Mouse (Mus musculus) left cerebral cortex, adult 8-10 months (tissue): ENCODE data around the gene Tpcn2. TPM values are rescaled to one million over a fixed set of nuclear protein-coding genes. Genes with fewer than 3 reads are reported as not detected.

Source experiments
- DNase-seq, 2 experiments: peaks; one replicate each; pipeline ENCODE4 v3.0.0; 2022; ENCODE audit warnings: low spot score in 2 of 2
- total RNA-seq, 4 experiments: library from RNA; stranded (reverse); gene quantifications; 2 replicates each; pipeline ENCODE4 v1.2.4; 2022

The Tpcn2 gene
- total RNA-seq, 4 experiments from 2014 or later: 4.5 to 7.3 (median 5.7) TPM

GRCm38 (mm10) chr7:145155666-145156065 is 128.1 kb downstream of the Tpcn2 start:
- no peak for DNase-seq

GRCm38 (mm10) chr7:145154066-145154465 is 129.7 kb downstream of the Tpcn2 start:
- no peak for DNase-seq

- no peak for DNase-seq
Observed at GRCm38 (mm10) chr7:145151845-145152244, 132.0 kb downstream of the Tpcn2 start.

GRCm38 (mm10) chr7:145148902-145149301 is 134.9 kb downstream of the Tpcn2 start:
- no peak for DNase-seq

DNA sequence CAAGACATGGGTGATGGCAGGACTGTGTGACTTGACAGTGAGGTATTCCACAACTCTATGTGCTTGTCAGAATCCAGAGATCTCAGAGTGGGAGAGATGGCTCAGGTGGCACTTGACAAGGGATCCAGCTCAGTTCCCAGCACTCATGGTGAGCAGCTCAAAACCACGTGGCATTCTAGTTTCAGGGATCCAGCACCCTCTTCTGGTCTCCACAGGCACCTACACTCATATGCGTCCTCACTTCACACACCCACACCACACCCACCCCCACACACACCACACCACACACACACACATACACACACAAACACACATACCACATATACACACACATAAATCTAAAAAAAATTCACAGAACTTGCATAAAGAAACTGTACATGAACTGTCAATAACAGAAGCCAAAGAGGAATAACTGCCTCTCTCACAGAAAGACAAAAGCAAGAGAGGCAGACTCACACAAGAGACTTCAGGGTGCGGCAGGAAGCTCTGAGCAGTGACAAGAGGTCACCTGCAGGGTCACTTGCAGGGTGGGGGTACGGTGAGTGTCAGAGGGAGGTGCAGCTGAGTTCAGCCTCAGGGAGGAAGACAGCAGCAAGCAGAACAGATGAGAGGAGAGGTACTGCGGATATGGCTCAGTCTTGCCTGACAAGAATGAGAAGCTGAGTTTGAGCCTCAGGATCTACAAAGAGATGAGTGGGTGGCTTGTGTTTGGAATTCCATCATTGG is 135.7 kb downstream of the Tpcn2 start:
- no peak for DNase-seq

GRCm38 (mm10) chr7:145146252-145146930 is 137.4 kb downstream of the Tpcn2 start:
- no peak for DNase-seq

GRCm38 (mm10) chr7:145143502-145144070 is 140.2 kb downstream of the Tpcn2 start:
- no peak for DNase-seq

GRCm38 (mm10) chr7:145140656-145141055 is 143.2 kb downstream of the Tpcn2 start:
- DNase-seq: no peak

- DNase-seq: no peak
Observed at GRCm38 (mm10) chr7:145139576-145139975, 144.2 kb downstream of the Tpcn2 start.

DNA sequence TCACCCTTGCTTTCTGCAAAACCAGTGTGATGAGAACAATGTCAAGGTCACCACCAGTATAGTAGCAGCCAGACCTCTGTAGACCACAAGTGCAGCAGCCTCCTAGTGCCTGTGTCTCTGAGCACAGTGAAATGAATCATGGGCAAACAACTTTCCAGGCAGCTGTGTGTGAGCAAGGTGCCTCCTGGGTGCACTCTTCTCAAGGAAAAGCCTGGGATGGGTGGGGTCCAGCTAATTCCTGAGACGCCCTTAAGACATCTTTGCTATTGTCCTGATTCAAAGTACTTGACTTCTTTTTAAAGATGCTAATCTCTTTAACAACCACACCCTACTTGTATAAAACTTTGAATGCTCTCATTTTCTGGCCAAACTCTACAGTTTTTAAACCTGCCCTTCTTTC is 144.7 kb downstream of the Tpcn2 start:
- no peak for DNase-seq

- no peak for DNase-seq
Observed at GRCm38 (mm10) chr7:145137871-145138270, 145.9 kb downstream of the Tpcn2 start.

DNA sequence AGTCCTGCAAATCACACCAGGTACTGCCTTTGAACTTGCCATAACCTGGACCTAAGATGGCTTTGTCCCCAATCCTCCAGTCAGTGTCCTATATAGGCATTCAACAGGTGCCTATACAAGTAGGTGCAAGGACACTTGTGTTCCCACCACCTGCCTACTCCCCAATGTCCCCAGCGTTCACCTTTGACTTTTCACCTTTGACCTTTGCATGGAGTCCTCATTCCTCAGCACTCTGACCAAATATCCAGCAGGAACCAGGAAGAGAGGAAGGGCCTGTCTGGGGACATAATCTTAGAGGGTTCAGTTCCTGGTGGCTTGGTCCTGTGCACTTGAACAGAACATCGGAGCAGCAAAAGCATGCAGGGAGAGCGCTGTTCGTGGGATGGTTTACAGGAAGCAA is 147.0 kb downstream of the Tpcn2 start:
- DNase-seq: no peak

Other genes starting within 250 kb of the Tpcn2 start
- under 1 TPM in 1 of 4 experiments, not detected in 3; 0.68 TPM for gene 1810010D01Rik, start 75.9 kb downstream of the Tpcn2 start, total RNA-seq
- 1 to 10 TPM; 1.3 to 2.1 (median 1.7) TPM for gene Mrgprf, start 16.8 kb upstream of the Tpcn2 start, total RNA-seq
- gene Mrgprd, start 30.8 kb upstream of the Tpcn2 start, total RNA-seq: not detected